Mouse (Mus musculus): ENCODE data around the gene Zbtb20.

DNA sequence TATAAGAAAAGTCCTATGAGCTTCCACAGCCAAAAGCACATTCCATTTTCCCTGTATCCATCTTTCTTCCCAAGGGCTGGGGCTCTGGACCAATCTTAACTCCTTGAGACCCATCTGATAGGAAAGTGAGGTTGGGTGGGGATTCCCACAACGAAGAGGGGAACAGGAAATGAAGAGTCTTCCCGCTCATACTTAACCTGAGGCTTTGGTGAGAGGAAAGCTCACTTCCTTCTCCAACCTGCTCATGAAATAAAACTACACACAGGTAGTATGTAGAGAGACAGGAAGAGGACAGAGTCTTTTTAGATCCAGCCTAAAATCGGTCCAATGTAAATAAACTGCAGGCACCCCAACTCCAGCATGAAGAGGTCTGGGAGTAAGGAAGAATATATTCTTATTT lies 771.3 kb downstream of the Zbtb20 start:
- TF ChIP-seq CTCF (IDR thresholded peaks at IDR 0.05) (no peak), POLR2A (IDR thresholded peaks at IDR 0.05; ENCODE audit: insufficient read depth, low read depth, low read length) (no peak), EP300 (IDR thresholded peaks at IDR 0.05; ENCODE audit: insufficient read depth, low read depth, low read length) (no peak)

Data from heart, adult 2 months (tissue).